Mouse (Mus musculus) left cerebral cortex, adult 9 months (tissue): ENCODE results near the gene Pde11a.

ENCODE experiments used
- DNase-seq, 2 experiments: peaks; one replicate each; pipeline ENCODE4 v3.0.0; 2022; ENCODE audit warnings: low spot score in 2 of 2

The Pde11a gene

GRCm38 (mm10) chr2:75959183-75959849 is 379.3 kb downstream of the Pde11a start:
- DNase-seq = no peak

- no peak for DNase-seq
Observed at GRCm38 (mm10) chr2:75955709-75956108, 382.9 kb downstream of the Pde11a start.

- DNase-seq = no peak
Observed at GRCm38 (mm10) chr2:75953320-75953719, 385.3 kb downstream of the Pde11a start.

GRCm38 (mm10) chr2:75950685-75951084 is 387.9 kb downstream of the Pde11a start:
- DNase-seq = no peak
